Mouse (Mus musculus) cerebellum, adult 2 months (tissue): ENCODE data around the gene Hpcal4.

Experiments used
- CTCF ChIP-seq: fragments of 200-500 bp; IDR thresholded peaks from 2 replicates; pipeline ENCODE4 v1.5.1; 2011; ENCODE audit warnings: low read depth, mild to moderate bottlenecking, control low read depth, low read length, moderate library complexity, borderline replicate concordance; ENCODE audit not compliant: insufficient read depth
- POLR2A ChIP-seq: fragments of 200-500 bp; IDR thresholded peaks from 2 replicates; pipeline ENCODE4 v1.6.1; 2011; ENCODE audit warnings: low read length, control low read depth, borderline replicate concordance; ENCODE audit not compliant: insufficient read depth

- TF ChIP-seq CTCF (no peak), POLR2A (peak; percentile 17; the same call in 1 of the 2 replicates)
Observed at GRCm38 (mm10) chr4:123183239-123184056, 421 bp downstream of the Hpcal4 start.
